Mouse (Mus musculus) CH12.LX (cell line): Measurements from ENCODE around the gene Psmb7. TPM values are rescaled to one million over a fixed set of nuclear protein-coding genes. Genes with fewer than 3 reads are reported as not detected.

Source experiments
- DNase-seq: peaks from one replicate; pipeline ENCODE4 v3.0.0-alpha.2; 2013; ENCODE audit errors: extremely low read depth
- H3K27ac ChIP-seq: 2 replicates; pipeline ENCODE4 v1.5.1; 2012; ENCODE audit warnings: low read depth, mild to moderate bottlenecking, control low read depth, moderate library complexity; ENCODE audit not compliant: insufficient read depth
- H3K27me3 ChIP-seq: replicated peaks from 2 replicates; pipeline ENCODE3; 2012; ENCODE audit warnings: inconsistent platforms
- H3K36me3 ChIP-seq, 2 experiments: replicated peaks in 1 of 2; 2 replicates each; pipeline versions ENCODE3 to v1.6.1; 2012; ENCODE audit warnings: inconsistent platforms in 1 of 2, low read length in 1 of 2, mild to moderate bottlenecking in 1 of 2, mixed read lengths in 1 of 2, moderate library complexity in 1 of 2; ENCODE audit not compliant: control insufficient read depth in 1 of 2, insufficient read depth in 1 of 2
- H3K4me1 ChIP-seq, 2 experiments: 2 replicates each; pipeline ENCODE4 v1.6.1; 2012; ENCODE audit warnings: inconsistent platforms in 1 of 2, moderate library complexity in 1 of 2; ENCODE audit not compliant: insufficient read depth in 2 of 2, control insufficient read depth in 1 of 2
- H3K4me2 ChIP-seq: 2 replicates; pipeline ENCODE4 v1.6.1; 2012; ENCODE audit warnings: low read depth, mild to moderate bottlenecking, control low read depth; ENCODE audit not compliant: poor library complexity, insufficient read depth, severe bottlenecking
- H3K4me3 ChIP-seq, 3 experiments: fragments of 150-350 bp in 1 of 3; sonication (generic) in 1 of 3; replicated peaks in 1 of 3; 2 replicates each; pipeline versions ENCODE3 to v1.5.1; 2011 to 2012; ENCODE audit warnings: low read depth in 2 of 3, low read length in 2 of 3, mild to moderate bottlenecking in 2 of 3, moderate library complexity in 2 of 3, control low read depth in 1 of 3, improper control_type of control experiment in 1 of 3, inconsistent platforms in 1 of 3, mixed read lengths in 1 of 3; ENCODE audit not compliant: poor library complexity in 1 of 3
- H3K79me2 ChIP-seq: replicated peaks from 2 replicates; pipeline ENCODE4 v1.6.1; 2012; ENCODE audit warnings: mild to moderate bottlenecking, moderate library complexity; ENCODE audit not compliant: control insufficient read depth, poor library complexity, insufficient read depth, severe bottlenecking; ENCODE audit errors: extremely low read depth
- H3K9ac ChIP-seq: 2 replicates; pipeline ENCODE4 v1.6.1; 2012; ENCODE audit warnings: low read depth, mild to moderate bottlenecking, control low read depth, moderate library complexity; ENCODE audit not compliant: insufficient read depth
- H3K9me3 ChIP-seq: replicated peaks from 2 replicates; pipeline ENCODE3; 2012; ENCODE audit warnings: low read length, inconsistent platforms, mixed read lengths
- CTCF ChIP-seq, 2 experiments: IDR thresholded peaks in 1 of 2; conservative IDR thresholded peaks in 1 of 2; 2 replicates each; pipeline ENCODE4 v1.5.1; 2011 to 2012; ENCODE audit warnings: low read depth in 2 of 2, low read length in 2 of 2, improper control_type of control experiment in 1 of 2, inconsistent platforms in 1 of 2, mild to moderate bottlenecking in 1 of 2, moderate library complexity in 1 of 2
- E2F4 ChIP-seq: IDR thresholded peaks from 2 replicates; pipeline ENCODE4 v1.6.1; 2011; ENCODE audit warnings: low read depth, low read length, improper control_type of control experiment; ENCODE audit not compliant: insufficient replicate concordance
- ELF1 ChIP-seq: IDR thresholded peaks from 2 replicates; pipeline ENCODE4 v1.6.1; 2014; ENCODE audit warnings: low read depth, mild to moderate bottlenecking, inconsistent platforms, low read length, improper control_type of control experiment
- EP300 ChIP-seq: IDR thresholded peaks from 2 replicates; pipeline ENCODE4 v1.6.1; 2011; ENCODE audit warnings: low read length, improper control_type of control experiment
- IRF4 ChIP-seq: IDR thresholded peaks from 2 replicates; pipeline ENCODE4 v1.6.1; 2014; ENCODE audit warnings: low read depth, mild to moderate bottlenecking, inconsistent platforms, low read length, improper control_type of control experiment
- JUN ChIP-seq: IDR thresholded peaks from 2 replicates; pipeline ENCODE4 v1.6.1; 2011; ENCODE audit warnings: low read depth, mild to moderate bottlenecking, low read length, improper control_type of control experiment, moderate library complexity; ENCODE audit not compliant: insufficient read depth
- JUND ChIP-seq: conservative IDR thresholded peaks from 2 replicates; pipeline ENCODE4 v1.6.1; 2011; ENCODE audit warnings: low read depth, low read length, improper control_type of control experiment
- MAFK ChIP-seq: IDR thresholded peaks from 2 replicates; pipeline ENCODE4 v1.6.1; 2011; ENCODE audit warnings: low read length, improper control_type of control experiment; ENCODE audit not compliant: insufficient replicate concordance
- MAX ChIP-seq: IDR thresholded peaks from 2 replicates; pipeline ENCODE4 v1.6.1; 2011; ENCODE audit warnings: low read length, improper control_type of control experiment
- MAZ ChIP-seq: IDR thresholded peaks from 2 replicates; pipeline ENCODE4 v1.6.1; 2012; ENCODE audit warnings: low read depth, mild to moderate bottlenecking, inconsistent platforms, low read length, improper control_type of control experiment, moderate library complexity
- MXI1 ChIP-seq: IDR thresholded peaks from 2 replicates; pipeline ENCODE4 v1.6.1; 2011; ENCODE audit warnings: mild to moderate bottlenecking, low read depth, low read length, improper control_type of control experiment
- MYC ChIP-seq: IDR thresholded peaks from 2 replicates; pipeline ENCODE4 v1.6.1; 2011; ENCODE audit warnings: low read depth, mild to moderate bottlenecking, improper control_type of control experiment, low read length
- NELFE ChIP-seq: IDR thresholded peaks from 2 replicates; pipeline ENCODE4 v1.6.1; 2011; ENCODE audit warnings: low read depth, low read length, improper control_type of control experiment
- NRF1 ChIP-seq: IDR thresholded peaks from 2 replicates; pipeline ENCODE4 v1.6.1; 2014; ENCODE audit warnings: low read depth, mild to moderate bottlenecking, inconsistent platforms, low read length, improper control_type of control experiment, moderate library complexity
- PAX5 ChIP-seq: IDR thresholded peaks from 2 replicates; pipeline ENCODE4 v1.6.1; 2012; ENCODE audit warnings: low read length, inconsistent platforms, mixed read lengths
- POLR2AphosphoS2 ChIP-seq: IDR thresholded peaks from 2 replicates; pipeline ENCODE4 v1.6.1; 2011; ENCODE audit warnings: low read depth, low read length, improper control_type of control experiment
- RAD21 ChIP-seq: IDR thresholded peaks from 2 replicates; pipeline ENCODE4 v1.6.1; 2011; ENCODE audit warnings: low read depth, mild to moderate bottlenecking, low read length, improper control_type of control experiment, moderate library complexity
- SMC3 ChIP-seq: IDR thresholded peaks from 2 replicates; pipeline ENCODE4 v1.6.1; 2011; ENCODE audit warnings: low read depth, low read length, improper control_type of control experiment
- TCF12 ChIP-seq: IDR thresholded peaks from 2 replicates; pipeline ENCODE4 v1.6.1; 2014; ENCODE audit warnings: low read depth, mild to moderate bottlenecking, inconsistent platforms, low read length, improper control_type of control experiment
- ZC3H11A ChIP-seq: IDR thresholded peaks from 2 replicates; pipeline ENCODE4 v1.6.1; 2012; ENCODE audit warnings: low read depth, mild to moderate bottlenecking, inconsistent platforms, low read length, improper control_type of control experiment
- ZKSCAN1 ChIP-seq: IDR thresholded peaks from 2 replicates; pipeline ENCODE4 v1.6.1; 2012; ENCODE audit warnings: low read depth, inconsistent platforms, low read length, improper control_type of control experiment, borderline replicate concordance
- ZMIZ1 ChIP-seq: IDR thresholded peaks from 2 replicates; pipeline ENCODE4 v1.6.1; 2012; ENCODE audit warnings: low read depth, mild to moderate bottlenecking, inconsistent platforms, low read length, improper control_type of control experiment
- ZNF384 ChIP-seq: IDR thresholded peaks from 2 replicates; pipeline ENCODE4 v1.6.1; 2012; ENCODE audit warnings: low read depth, low read length, improper control_type of control experiment, inconsistent platforms
- dilution Hi-C: fragments of 300-500 bp; cut with MboI; formaldehyde crosslinking; loops from 2 replicates; pipeline ENCODE4 v1.14.3; 2020; ENCODE audit warnings: low sequenced_read_pairs; ENCODE audit not compliant: extremely low pct_unique_long_range_greater_than_20kb, extremely low pct_ligation_motif_present
- in situ Hi-C: fragments of 300-500 bp; cut with MboI; formaldehyde crosslinking; loops from 3 replicates; pipeline ENCODE4 v1.14.3; 2019; ENCODE audit warnings: low sequenced_read_pairs, low pct_ligation_motif_present, low pct_unique_long_range_greater_than_20kb, mixed read lengths
- polyA plus RNA-seq: library from polyadenylated mRNA; unstranded; fragments of >175 nt; gene quantifications from 2 replicates; pipeline ENCODE4 v1.2.1, GENCODE M21; 2012; ENCODE audit warnings: low read depth; ENCODE audit not compliant: insufficient read length
- total RNA-seq, 2 experiments: library from RNA; depleted of rRNA; stranded (reverse); fragments of 300-350 nt in 1 of 2; fragments of >200 nt in 1 of 2; gene quantifications; 2 replicates each; pipeline ENCODE4 v1.2.3; 2012 to 2014

The Psmb7 gene
- total and polyA plus RNA-seq, 3 experiments: 334 to 415 (median 389) TPM

DNA sequence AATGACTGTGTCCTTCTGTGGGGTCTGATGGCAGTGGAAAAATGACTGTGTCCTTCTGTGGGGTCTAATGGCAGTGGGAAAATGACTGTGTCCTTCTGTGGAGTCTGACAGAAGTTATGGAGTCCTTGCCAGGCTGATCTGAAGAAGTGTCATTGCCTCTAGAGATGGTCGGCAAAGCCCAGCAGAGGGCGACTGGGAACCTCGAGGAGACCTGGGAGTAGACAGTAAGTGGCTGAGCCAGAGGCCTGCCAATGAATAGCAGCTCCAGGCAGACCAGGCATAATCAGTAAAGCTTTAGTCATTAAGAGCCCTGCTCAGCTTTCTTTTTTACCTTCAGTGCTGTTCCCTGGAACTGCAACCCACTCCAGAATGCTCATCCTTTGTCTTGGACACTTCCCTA, 2.0 kb upstream of the Psmb7 start:
- no peaks in the 10 kb centered on the region for H3K27me3 ChIP-seq
- H3K36me3 ChIP-seq: peaks cover 6 to 15% of the 10 kb centered on the region in 2 experiments
- no peak overlapping the region for H3K4me3 ChIP-seq
- no peak overlapping the region for H3K27ac ChIP-seq
- DNase-seq: peak; percentile 80
- no peak overlapping the region for H3K4me2 ChIP-seq
- H3K4me1 ChIP-seq: peaks cover 2 to 25% of the 10 kb centered on the region in 2 experiments; a peak in 3 of 4 replicates
- H3K9me3 ChIP-seq: peaks cover 9% of the 10 kb centered on the region
- TF ChIP-seq EP300 (no peak), RAD21 (peak; percentile 64), MYC (0 out of 2 replicates have a peak, but pooled peaks have one; percentile 30), NRF1 (0 out of 2 replicates have a peak, but pooled peaks have one; percentile 15), CTCF (conservative IDR thresholded peaks at IDR 0.05 in 1 of 2, IDR thresholded peaks at IDR 0.05 in 1 of 2; ENCODE audit: low read depth in 2 of 2, low read length in 2 of 2) (peak; percentile 40 to 85; a peak in 3 of 4 replicates), PAX5 (no peak), ZMIZ1 (no peak), ELF1 (no peak), IRF4 (peak; percentile 75), SMC3 (peak; percentile 87), MXI1 (0 out of 2 replicates have a peak, but pooled peaks have one; percentile 20), JUN (no peak), ZKSCAN1 (no peak), JUND (no peak)
- H3K9ac ChIP-seq: no peak overlapping the region
- in situ Hi-C loops: no loop called here
- dilution Hi-C loops: no loop called here
- peaks cover 21% of the 10 kb centered on the region for H3K79me2 ChIP-seq

DNA sequence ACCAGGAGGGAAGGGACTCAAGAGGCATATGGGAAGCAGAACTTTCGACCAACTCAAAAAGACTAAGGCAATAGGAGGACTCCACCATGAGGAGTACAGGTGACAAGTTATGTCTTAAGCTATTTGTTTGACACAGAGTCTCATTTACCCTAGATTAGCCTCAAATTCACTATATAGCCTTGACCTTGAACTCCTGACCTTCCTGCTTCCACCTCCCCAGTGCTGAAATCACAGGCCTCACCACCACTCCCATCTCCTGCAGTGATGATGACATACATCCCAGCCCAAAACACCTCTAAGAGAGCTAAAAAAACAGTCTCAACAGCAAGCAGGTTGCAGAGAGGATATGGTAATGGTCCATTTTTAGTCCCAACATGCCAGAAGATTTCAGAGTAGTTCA, 2.1 kb downstream of the Psmb7 start:
- TF ChIP-seq ELF1 (no peak), IRF4 (no peak), SMC3 (no peak), EP300 (no peak), PAX5 (no peak), MAFK (no peak), ZC3H11A (no peak), NELFE (no peak), POLR2AphosphoS2 (no peak), E2F4 (no peak), MYC (no peak), MAZ (no peak), NRF1 (no peak), ZNF384 (no peak), MAX (no peak), TCF12 (no peak)
- TF ChIP-seq, all 38 proteins: peak for 0
- H3K4me2 ChIP-seq: no peak overlapping the region
- peaks cover 34 to 53% of the 10 kb centered on the region in 2 experiments for H3K36me3 ChIP-seq
- H3K27ac ChIP-seq: no peak overlapping the region
- H3K9ac ChIP-seq: no peak overlapping the region
- H3K4me1 ChIP-seq: peaks cover 2 to 25% of the 10 kb centered on the region in 2 experiments; a peak in 3 of 4 replicates
- no peaks in the 10 kb centered on the region for H3K9me3 ChIP-seq
- H3K27me3 ChIP-seq: no peaks in the 10 kb centered on the region
- no peak overlapping the region for H3K4me3 ChIP-seq
- in situ Hi-C loops: no loop called here
- DNase-seq: no peak
- dilution Hi-C loops: no loop called here
- peaks cover 29% of the 10 kb centered on the region for H3K79me2 ChIP-seq
